Mouse (Mus musculus) CD4-positive, CD25-positive, alpha-beta regulatory T cell, adult 2 months (primary cell): Measurements from ENCODE around the gene Tspan5.

Experiments used
- DNase-seq: peaks from one replicate; pipeline ENCODE4 v3.0.0-alpha.2; 2012; ENCODE audit warnings: low read depth, low spot score

Tspan5 gene

DNA sequence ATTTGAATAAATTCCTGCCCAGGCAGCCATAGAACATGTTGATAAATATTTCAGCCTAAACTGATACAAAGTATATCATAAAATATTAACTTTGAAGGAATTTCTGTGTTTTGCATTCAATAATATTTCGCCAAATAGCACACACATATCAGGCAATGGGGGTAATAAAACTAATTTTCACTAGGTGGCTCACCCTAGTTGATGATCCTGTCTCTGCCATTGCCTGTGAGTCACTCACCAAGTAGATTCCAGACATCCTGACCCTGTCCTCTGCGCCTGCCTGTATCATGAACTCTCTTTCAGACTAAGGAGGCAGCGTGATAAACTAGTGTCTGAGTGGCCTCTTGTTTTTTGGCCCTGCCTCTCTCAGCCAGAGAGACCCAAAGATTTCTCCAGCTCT lies 105.8 kb downstream of the Tspan5 start:
- DNase-seq = no peak

DNA sequence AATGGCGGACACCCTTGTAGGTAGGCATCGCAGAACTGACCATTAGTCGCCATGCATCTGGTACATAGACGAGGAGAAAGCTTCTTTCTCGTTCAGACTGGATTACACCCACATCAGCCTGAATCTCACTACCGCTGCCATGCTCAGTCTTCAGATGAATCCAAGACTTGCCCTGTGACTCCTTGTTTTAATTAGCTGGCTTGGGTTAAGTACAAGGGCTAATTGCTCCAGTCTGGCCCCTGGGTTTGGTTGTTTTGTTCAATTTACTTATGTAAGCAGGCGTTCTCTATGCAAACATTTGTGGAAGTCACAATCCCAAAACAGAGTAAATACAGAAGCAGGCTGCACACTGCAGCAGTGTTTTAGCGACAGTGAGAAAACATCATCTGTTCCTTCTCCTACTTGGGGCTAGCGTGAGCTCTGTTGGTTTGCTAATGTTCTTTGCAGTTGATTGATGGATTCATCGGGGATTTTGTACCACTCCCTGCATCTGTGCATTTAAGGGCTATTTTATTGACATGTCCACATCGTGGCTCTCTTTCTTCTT lies 107.8 kb downstream of the Tspan5 start:
- DNase-seq = no peak

DNA sequence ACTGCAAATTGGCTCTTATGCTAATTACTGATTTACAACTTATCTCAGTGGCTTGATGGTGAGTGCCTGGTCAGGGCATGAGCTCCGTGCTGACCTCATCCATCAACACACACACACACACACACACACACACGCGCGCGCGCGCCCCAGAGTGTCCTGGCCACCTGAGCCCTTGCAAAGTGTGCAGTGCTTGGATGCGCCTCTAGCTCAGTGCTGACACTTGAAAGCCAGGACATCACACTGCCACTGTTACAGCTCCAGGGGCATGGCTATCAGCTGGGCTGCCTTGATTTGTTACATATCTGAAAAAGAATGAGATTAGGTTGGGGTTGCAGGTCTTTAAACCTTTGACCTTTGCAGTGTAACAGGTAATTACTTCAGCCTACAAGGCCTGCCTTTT lies 109.9 kb downstream of the Tspan5 start:
- DNase-seq = no peak

DNA sequence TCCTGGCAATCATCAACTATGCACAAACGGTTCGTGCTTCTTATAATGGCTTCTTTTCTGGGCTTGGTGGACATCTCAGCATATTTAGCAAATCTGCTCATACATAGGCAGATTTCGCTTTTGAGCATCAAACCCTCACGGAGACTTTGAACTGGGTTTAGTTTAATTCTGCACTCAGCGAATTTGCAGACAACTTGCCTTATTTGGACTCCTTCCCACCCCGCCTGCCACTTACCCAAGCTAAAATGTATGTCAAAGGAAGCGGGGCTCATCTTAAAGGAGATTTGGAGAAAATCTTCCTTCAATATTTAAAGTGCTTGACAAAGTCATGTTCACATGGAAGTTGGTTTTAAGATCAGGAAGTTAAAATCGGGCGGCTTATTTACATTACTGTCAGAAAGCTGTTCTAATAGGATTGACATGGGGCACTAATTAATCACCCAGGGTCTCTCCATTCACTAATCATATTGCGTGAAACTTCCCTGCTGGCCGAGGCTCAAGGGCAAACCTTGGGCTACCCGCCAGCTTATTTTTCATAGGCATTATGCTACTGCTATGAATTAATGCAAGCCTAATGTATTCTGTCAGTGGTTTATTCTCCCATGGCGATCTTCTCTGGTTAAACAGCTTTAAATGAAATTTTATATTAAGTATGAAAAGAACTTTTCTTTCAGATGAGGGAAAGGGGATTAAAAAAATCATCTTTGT lies 111.1 kb downstream of the Tspan5 start:
- DNase-seq = no peak

DNA sequence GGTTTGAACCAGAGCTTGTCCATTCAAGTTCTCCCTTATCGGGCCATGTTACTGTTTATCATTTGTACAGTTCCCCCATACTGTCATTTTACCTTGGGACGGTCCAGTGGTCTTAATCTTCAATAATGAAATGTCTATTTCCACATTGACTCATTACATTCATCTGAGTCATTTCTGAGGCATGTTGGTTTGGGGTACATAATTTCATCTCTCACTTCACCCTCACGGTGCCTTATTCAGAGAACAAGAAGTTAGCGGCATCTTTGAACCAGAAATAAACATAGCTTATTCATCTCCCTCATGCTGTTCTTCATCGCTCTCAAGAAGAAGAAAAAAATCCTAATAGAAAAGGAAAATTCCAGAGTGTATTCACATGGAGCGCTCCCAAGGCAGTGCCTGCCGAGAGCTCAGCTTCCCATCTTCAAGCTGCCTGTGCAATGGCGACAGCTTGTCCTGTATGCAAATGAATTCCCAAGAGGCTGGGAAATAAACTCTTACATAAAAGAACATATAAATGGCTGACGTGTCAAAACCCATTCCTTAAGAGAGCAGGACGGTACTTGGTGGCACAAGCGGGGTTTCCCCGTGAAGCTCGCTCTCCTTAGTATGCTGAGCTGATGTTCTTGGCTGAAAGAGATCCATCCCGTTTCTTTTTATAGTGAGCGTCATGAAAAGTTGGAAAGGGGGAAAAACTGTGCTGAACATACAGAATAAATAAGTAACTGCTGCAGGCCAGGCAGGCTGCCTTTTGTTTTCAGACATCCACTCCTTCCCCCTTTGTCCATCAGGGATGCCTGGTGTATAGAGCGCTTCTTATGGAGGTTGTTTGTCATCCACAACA lies 112.2 kb downstream of the Tspan5 start:
- no peak for DNase-seq

DNA sequence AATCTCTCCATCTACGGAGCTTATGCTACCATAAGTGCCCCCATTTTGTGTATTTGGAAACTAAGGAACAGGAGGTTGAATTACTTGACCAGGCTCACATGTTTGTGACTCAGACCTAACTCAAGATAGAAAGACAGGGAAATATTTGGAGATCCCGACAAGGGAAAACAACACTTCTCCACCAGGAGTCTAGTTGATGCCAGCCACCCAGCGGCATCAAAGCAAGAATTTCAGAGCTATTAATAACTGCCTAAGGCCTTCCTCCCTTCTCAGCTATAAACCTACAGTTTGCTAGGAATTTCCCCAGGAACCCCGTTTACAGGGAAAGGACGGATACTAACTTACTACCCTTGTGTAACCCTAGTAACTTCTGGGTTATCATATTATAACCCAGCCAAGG lies 113.4 kb downstream of the Tspan5 start:
- no peak for DNase-seq

DNA sequence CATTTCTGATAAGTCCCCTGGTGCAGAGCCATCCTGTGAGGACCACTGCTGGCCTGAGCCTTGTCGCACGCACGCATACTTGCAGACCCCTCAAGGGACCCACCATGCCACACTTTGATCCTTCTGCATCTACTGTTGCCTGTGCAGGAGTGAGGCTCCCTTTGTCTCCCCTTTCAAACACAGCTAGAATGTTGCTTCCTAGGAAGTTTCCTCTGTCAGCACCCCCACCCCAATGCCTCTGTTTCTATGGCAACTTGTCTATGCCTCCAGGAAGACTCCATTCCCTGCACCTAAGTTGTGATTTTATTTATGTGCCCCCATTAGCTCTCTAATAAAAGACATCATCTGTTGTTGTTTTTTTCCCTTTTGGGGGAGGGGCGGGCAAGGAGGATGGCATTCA lies 115.0 kb downstream of the Tspan5 start:
- no peak for DNase-seq

DNA sequence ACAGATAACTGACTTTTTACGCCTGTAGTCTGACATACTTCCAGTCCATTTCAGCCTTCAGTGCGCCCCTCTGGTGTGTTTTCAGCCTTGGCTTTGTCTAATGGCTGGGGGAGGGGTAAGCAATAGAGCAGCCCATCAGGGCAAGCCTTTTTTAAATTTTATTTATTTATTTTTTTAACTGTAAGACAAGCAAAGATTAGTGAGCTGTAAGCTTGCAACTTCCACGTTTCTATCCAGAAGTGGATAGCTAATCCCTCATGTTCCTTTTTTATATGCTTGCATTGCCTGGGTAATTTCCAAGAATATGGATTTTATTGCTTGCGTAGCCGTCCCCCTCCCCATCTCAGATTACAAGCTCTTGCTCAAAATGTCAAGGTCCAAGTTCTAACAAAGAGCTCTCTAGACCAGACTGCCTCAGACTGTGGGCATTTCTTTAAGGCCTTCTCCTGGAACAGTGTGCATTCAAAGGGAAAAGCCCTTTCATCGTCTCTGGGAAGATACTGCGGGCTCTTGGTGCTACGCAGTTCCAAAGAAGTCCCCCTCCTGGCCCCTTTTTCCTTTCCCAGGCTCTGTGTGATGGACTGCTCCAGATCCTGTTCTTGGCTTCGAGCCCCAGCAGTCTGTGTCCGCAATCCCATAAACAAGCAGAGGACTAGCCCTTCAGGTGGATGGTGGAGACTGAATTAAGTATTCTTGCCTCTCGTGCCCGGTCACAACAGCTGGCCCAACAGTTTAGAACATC lies 116.0 kb downstream of the Tspan5 start:
- no peak for DNase-seq

DNA sequence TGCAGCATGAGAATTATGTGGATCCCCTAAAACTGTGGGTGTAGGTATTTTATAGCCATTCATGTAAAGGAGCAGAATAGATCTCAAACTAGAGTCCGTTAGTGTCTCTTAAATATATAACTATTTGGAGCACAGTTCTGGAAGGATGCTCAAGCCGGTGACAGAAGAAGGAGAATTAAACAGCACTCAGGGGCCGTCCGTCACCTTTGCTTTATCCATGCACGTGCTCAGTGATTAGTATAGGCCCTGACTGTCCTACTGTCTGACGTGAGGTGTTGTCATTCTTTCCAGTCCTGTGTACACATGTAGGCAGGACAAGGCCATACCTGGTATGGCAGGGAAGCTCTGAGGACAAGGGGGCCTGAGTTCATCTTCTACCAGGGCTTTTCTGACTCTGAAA lies 116.7 kb downstream of the Tspan5 start:
- DNase-seq = no peak

DNA sequence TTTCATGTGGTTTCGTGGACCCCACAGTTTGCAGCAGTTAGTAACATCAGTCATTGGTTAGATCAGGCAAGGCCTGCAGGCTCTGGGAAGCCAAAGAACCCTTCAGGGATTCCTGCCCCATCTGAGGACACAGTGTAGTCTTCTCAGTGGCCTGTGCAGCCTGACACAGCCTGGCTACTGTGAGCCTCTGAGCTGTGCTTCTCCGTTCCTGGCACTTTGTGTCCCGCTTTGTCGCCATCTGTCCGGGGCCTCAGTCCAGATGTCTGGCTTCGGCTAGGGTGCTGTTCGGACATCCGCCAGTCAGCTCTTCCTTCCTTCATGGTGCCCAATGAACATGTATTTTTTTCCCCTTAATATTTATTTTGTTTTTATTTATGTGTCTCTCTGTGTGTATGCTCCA lies 117.2 kb downstream of the Tspan5 start:
- no peak for DNase-seq

DNA sequence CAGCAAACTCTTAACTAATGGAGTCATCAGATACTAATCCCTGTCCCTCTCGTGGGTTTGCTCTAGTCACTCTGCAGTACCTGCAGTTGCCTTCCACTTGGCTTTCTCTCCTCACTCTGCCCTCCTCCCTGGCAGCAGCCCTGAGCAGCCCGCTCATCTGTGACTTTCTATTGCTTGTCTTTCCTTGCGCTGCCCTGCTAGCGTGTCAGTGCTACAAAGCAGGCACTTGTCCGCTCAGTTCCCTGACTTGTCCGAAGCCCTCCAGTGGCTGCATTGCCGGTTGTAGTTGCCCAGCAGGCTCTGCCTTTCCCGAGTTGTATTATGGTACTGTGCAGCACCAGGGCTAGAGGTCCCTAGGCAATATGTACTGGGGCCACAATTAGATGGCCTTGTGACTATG lies 117.7 kb downstream of the Tspan5 start:
- no peak for DNase-seq

DNA sequence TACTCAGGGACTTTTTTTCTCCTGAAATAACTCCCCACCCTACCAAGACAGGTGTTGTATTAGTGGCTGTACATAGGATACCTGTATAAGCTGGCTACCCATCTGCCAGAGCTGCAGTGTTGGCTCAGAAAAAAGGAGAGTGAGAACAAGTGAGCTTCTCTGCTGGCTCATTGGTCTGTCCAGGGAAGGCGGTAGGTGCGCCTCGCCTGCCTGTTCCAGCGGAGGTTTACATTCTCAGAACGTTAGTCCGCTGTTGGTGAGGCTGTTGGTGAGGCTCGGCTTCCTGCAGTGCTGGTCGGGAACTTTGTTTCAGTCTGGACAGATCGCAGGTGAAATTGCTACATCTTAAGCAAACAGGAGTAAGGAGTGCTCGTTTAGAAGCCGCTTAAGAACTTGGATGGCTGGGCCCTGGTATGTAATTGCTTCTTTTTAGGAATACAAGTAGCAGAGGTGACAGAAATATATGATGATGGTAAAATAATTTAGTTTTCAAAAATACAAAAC lies 118.3 kb downstream of the Tspan5 start:
- no peak for DNase-seq

DNA sequence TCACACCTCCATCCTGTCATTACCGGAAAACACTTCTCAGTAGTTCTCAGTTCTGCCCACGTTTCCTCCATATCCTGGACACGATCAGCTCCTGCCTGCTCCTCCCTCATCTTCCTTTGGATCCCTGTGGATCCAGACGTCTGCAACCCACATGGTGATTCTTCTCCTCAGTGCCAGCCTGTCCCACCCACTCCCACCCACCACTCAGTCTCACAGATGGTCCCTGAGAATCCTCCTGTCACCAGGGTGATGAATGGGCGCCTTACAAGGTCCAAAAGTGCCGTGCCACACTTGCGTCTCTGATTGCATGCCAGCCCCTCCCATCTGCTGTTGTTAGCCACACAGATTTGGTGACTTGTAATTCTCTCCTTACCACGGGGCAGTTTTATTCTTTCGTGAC lies 119.0 kb downstream of the Tspan5 start:
- DNase-seq = no peak

DNA sequence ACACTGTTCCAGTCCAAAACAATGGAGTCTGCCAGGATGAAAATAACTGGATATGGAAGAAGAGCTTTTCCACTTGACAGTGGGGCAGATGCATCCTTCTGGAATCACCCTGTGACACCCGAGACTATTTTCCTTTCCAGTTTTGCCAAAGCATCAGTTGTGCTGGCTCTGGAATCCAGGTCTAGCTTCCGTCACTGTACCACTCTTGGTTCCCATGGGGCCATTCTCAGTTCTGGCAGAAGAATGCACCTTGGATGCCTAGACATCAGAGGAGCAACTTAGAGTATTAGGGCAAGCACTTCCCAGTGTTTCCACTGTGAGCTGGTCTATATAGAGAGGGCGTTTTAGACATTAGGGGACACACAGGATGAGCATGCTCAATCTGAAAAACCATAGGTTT lies 119.6 kb downstream of the Tspan5 start:
- DNase-seq = no peak

DNA sequence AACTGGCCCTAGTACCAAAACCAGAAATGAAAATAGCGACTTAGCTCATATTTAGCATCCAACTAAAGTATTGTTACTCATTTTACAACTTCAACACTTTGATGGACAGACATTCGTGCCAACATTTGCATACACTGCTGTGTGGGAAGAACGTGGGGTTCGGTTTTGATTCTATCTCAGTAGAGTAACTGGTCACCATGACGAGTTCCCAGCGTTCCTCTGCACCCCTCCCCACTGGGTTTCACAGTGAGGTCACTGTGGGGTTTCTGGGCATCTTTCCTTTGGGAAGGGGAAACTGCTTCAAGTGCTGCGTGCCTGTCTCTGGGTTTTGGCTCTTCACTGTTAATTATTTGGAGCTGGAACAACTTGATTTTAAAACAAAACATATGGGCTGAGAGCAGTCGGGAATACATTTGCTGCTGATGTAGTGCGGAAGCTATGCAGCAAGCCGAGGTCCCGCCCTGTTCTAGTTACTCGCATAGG lies 122.2 kb downstream of the Tspan5 start:
- DNase-seq = peak; percentile 14

DNA sequence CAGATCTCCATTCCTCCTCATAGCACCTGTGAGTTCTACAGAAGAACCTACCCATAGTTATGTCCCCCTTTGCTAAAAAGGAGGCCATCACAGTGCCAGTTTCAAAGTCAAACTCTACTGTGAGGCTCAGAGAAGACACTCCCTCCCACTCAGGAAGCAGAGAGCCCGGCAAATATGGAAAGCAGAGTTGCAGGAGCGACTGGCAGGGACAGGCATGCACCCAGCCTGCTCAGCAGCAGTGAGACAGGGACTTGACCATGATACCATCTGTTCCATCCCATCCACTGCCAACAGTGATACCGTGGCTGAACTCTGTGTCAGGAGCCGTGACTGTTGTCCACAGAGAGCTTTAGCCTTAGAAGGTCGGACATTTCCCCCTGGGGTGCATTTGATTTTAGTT lies 123.3 kb downstream of the Tspan5 start:
- DNase-seq = no peak

DNA sequence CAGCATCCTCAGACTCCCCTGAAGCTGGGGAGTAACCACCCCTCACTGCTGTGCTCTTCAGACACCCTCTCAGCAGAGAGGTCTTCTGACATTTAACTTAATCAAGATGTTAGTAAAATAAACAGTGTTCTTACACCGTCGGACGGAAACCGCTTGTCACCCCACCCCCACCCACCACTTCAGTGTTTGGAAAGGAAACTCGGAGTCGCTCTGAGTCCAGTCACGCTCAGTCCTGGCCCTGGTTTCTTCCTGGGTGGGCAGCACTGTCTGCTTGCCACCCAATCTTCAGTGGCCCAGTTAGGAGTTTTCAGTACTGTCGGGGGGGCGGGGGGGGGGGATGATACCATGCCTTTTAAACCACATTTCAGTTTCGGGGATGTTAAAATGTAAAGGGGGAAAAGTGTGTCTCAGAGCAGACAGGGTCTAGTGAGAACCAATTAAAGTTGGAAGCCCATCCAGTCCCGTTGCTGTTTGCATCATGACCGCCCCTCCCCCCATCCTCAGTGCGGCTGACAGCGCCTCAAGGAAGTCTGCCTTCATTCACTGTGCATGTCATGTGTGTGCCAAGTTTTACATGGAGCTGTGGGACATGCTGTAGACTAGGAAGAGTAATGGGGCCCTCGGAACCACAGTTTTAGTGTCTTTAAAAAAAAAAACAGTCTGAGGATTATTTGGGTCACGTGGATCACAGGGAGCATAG lies 125.3 kb downstream of the Tspan5 start:
- DNase-seq = peak; percentile 18

DNA sequence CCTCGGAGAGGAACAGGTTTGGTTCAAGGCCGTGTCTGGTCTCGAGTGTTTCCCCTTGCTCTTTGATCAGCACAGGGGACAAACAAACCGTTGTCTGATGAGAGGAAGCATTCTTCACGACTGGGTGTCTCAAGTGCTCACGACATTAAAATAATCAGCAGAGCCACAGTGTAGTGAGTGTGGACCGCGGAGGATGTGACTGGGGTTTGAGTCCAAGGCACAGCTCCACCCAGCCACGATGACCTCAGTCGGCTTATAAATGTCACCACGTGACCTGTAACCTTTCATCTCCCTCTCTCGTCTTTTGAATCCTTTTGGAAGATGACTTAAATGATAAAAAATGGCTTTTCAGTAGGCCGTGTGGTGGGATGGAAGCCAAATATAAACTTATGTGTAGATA lies 126.4 kb downstream of the Tspan5 start:
- no peak for DNase-seq

DNA sequence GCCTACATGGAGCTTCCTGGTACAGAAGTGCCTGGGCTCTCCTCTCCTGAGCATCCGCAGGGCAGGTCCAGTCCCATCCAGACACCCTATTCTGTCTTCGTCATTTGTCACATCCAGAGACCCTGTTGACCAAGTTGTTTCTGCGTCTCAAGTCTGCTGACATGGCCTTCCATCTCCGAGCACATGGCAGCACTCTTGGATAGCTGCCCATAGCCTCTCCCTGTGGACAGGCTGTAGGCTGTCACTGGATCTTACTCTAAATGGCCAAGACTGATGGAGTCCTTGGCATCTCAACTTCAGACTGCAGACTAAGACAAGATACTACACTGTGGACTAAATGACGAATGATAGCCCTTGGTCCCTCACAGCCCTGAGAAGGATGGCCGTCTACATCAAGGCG lies 133.3 kb downstream of the Tspan5 start:
- DNase-seq = no peak

DNA sequence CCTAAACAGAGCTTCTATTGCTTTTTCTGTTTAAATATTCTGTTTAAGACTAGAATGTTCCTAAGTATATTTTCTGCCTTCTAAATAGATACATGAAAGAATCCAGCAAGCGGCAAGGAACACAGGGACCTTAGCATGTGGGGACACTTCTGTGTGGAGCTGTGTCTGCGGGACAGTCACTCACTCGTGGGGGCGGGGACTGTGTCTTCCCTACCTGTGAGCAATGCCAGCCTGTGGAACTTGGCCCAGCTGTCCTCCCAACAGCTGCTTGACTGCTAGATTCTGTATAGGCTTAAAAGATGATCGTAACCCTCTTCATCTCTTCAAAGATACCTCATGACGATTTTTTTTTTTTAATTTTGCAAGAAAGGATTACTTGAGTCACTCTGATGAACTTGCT lies 133.9 kb downstream of the Tspan5 start:
- no peak for DNase-seq

DNA sequence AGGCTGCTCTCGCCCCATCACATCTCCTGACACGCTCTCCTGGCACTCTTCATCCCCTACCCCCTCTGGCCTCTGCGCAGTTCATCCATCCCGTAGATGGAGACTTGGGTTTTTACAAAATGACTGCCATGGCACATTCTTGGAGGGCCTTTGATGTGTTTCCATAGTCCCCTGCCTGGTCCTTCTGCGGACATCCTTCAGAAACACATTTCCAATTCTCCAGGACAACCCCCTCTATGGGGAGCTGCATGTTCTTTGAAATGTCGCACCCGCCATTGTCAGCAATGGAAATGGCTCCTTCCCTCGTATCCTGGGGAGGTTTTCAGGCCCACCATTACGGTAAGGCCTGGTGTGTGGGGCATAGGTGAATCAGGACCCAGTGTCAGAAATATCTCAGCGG lies 134.4 kb downstream of the Tspan5 start:
- no peak for DNase-seq
